Mouse (Mus musculus): ENCODE measurements around the gene Sumf2.

GRCm38 (mm10) chr5:129871238-129871637 is 24.5 kb downstream of the Sumf2 start:
- TF ChIP-seq CTCF (IDR thresholded peaks at IDR 0.05; ENCODE audit: insufficient read depth, low read length), result no peak
- no peak for TF ChIP-seq POLR2A (IDR thresholded peaks at IDR 0.05; ENCODE audit: borderline replicate concordance, extremely low read depth, low read depth, low read length)
